Mouse (Mus musculus) ovary, adult 18-20 months (tissue): ENCODE measurements around the gene Olfr549.

Experiments used
- DNase-seq: peaks from one replicate; pipeline ENCODE4 v3.0.0; 2022; ENCODE audit warnings: low spot score, mixed read lengths

Olfr549 gene

GRCm38 (mm10) chr7:102597378-102598031 lies 47.8 kb downstream of the Olfr549 start, which contains the start of gene Olfr552:
Gene Olfr552 (plus strand): TSS chr7:102597770.
- no peak for DNase-seq
